Comparison of ENCODE assay signal across 27 mouse cellular contexts in genomic region chr19:23664083-23664482, GRCm38 (mm10). TPM values are rescaled to one million over a fixed set of nuclear protein-coding genes. Genes with fewer than 3 reads are reported as not detected.
A peak's percentile ranks its signal among the peaks of the same experiment; 100 is the strongest.
DNase-seq lines count a peak whose midpoint lies in the region; ATAC-seq and TF ChIP-seq lines count a peak whose summit lies in the region.
"Had no signal": no experiment of that assay in that cellular context is flagged by ENCODE, and none has a peak within 500 bp of the region (broad histone marks: within the 10 kb centered on the region; RNA-seq: fewer than 3 reads in every experiment).

No protein-coding gene starts in this region.

- H3K4me2 ChIP-seq in stomach, postnatal 0 days (replicated peaks; ENCODE audit: low read depth), result no peak overlapping the region
- H3K4me2 ChIP-seq in midbrain, embryonic 14.5 days (ENCODE audit: low read length), result no peak overlapping the region
- no peak overlapping the region for H3K4me2 ChIP-seq in midbrain, embryonic 15.5 days

- ATAC-seq in granulocyte monocyte progenitor cell, adult 5-6 weeks (replicated peaks; ENCODE audit: poor library complexity, severe bottlenecking), result peak; percentile 63; the same call in 1 of the 2 replicates
- peak; percentile 68 for ATAC-seq in megakaryocyte progenitor cell, adult 5-6 weeks (replicated peaks; ENCODE audit: poor library complexity)
- ATAC-seq in stomach, postnatal 0 days (ENCODE audit: low FRiP score, low TSS enrichment), result no peak
- no peak for ATAC-seq in midbrain, embryonic 14.5 days (ENCODE audit: low FRiP score, low TSS enrichment)
- no peak for ATAC-seq in midbrain, embryonic 15.5 days (replicated peaks)
- ATAC-seq: activated CD4-positive, CD25-positive, alpha-beta regulatory T cell, adult 4 months; CD4-positive, CD25-positive, alpha-beta regulatory T cell, adult 4 months; Patski had no signal

- no peaks in the 10 kb centered on the region for H3K9me3 ChIP-seq in stomach, postnatal 0 days (ENCODE audit: control insufficient read depth, low read length)
- H3K9me3 ChIP-seq in midbrain, embryonic 14.5 days (ENCODE audit: control insufficient read depth, low read length), result no peaks in the 10 kb centered on the region
- H3K9me3 ChIP-seq in midbrain, embryonic 15.5 days, result no peaks in the 10 kb centered on the region
- H3K9me3 ChIP-seq: G1E had no signal

- no peak overlapping the region for H3K4me3 ChIP-seq in stomach, postnatal 0 days (ENCODE audit: low read depth, low read length)
- H3K4me3 ChIP-seq in midbrain, embryonic 14.5 days (replicated peaks; ENCODE audit: low read depth, low read length), result no peak overlapping the region
- no peak overlapping the region for H3K4me3 ChIP-seq in midbrain, embryonic 15.5 days

- no peak overlapping the region for H3K9ac ChIP-seq in stomach, postnatal 0 days (ENCODE audit: low read length)
- H3K9ac ChIP-seq in midbrain, embryonic 14.5 days (replicated peaks; ENCODE audit: low read length), result no peak overlapping the region
- no peak overlapping the region for H3K9ac ChIP-seq in midbrain, embryonic 15.5 days

- H3K4me1 ChIP-seq in stomach, postnatal 0 days (replicated peaks; ENCODE audit: control insufficient read depth, insufficient read depth), result no peaks in the 10 kb centered on the region
- no peaks in the 10 kb centered on the region for H3K4me1 ChIP-seq in midbrain, embryonic 14.5 days (ENCODE audit: control insufficient read depth, insufficient read depth, low read length)
- H3K4me1 ChIP-seq in midbrain, embryonic 15.5 days, result no peaks in the 10 kb centered on the region

- WGBS in stomach, postnatal 0 days, result 81% methylated on average over 7 of the region's 7 CpGs
- WGBS in midbrain, embryonic 14.5 days, result 92% methylated on average over 7 of the region's 7 CpGs
- 96% methylated on average over 7 of the region's 7 CpGs for WGBS in midbrain, embryonic 15.5 days

- H3K36me3 ChIP-seq in stomach, postnatal 0 days (ENCODE audit: control insufficient read depth, insufficient read depth, low read length), result no peaks in the 10 kb centered on the region
- no peaks in the 10 kb centered on the region for H3K36me3 ChIP-seq in midbrain, embryonic 14.5 days (ENCODE audit: control insufficient read depth, insufficient read depth, low read length)
- H3K36me3 ChIP-seq in midbrain, embryonic 15.5 days (replicated peaks), result no peaks in the 10 kb centered on the region
- H3K36me3 ChIP-seq: G1E had no signal

- no peak for TF ChIP-seq EP300 in stomach, postnatal 0 days (optimal IDR thresholded peaks at IDR 0.05)

- H3K27me3 ChIP-seq in stomach, postnatal 0 days (ENCODE audit: control insufficient read depth, insufficient read depth, low read length), result no peaks in the 10 kb centered on the region
- no peaks in the 10 kb centered on the region for H3K27me3 ChIP-seq in midbrain, embryonic 14.5 days (ENCODE audit: control insufficient read depth, insufficient read depth, low read length)
- no peaks in the 10 kb centered on the region for H3K27me3 ChIP-seq in midbrain, embryonic 15.5 days (replicated peaks)
- H3K27me3 ChIP-seq: CH12.LX had no signal

- peak; percentile 10 for DNase-seq in 416B (ENCODE audit: low read depth)
- no peak for DNase-seq in stomach, postnatal 0 days (ENCODE audit: low spot score)
- no peak for DNase-seq in midbrain, embryonic 14.5 days
- DNase-seq: adrenal gland, adult 2 months; adrenal gland, adult 8-10 months; adrenal gland, postnatal 10 days; adrenal gland, postnatal 14 days; adrenal gland, postnatal 25 days; adrenal gland, postnatal 36 days; B cell, adult 2 months; cerebellum, adult 11 months; cerebellum, adult 11-12 months; cerebellum, adult 18-20 months; cerebellum, adult 2 months had no signal

- H3K27ac ChIP-seq in stomach, postnatal 0 days (replicated peaks), result no peak overlapping the region
- no peak overlapping the region for H3K27ac ChIP-seq in midbrain, embryonic 14.5 days (replicated peaks; ENCODE audit: low read depth, low read length)
- H3K27ac ChIP-seq in midbrain, embryonic 15.5 days, result no peak overlapping the region

- TF ChIP-seq CTCF in stomach, postnatal 0 days (IDR thresholded peaks at IDR 0.05; ENCODE audit: low read depth), result no peak

RNA-seq across cellular contexts. Expression of gene 1700028P14Rik, which starts 11.5 kb away (rescaled TPM):
- total RNA-seq in granulocyte monocyte progenitor cell, adult 5-6 weeks (2014; fragmentation: Nextera tagmentation), result not detected in 2 replicates
- total RNA-seq in granulocyte monocyte progenitor cell, adult 5-6 weeks (2017), result not detected in 2 replicates
- total RNA-seq in megakaryocyte progenitor cell, adult 5-6 weeks (2015), result not detected in 2 replicates
- total RNA-seq in megakaryocyte progenitor cell, adult 5-6 weeks (2017), result not detected in 2 replicates
- not detected in 2 replicates for polyA plus RNA-seq in stomach, postnatal 0 days (2015; fragmentation: Nextera tagmentation; extraction: Ambion mirVana)
- 0.67 and 1.9 TPM in 2 replicates for polyA plus RNA-seq in midbrain, embryonic 14.5 days (2014; fragmentation: Nextera tagmentation; extraction: Ambion mirVana)
- 2.1 and 2.4 TPM in 2 replicates for polyA plus RNA-seq in midbrain, embryonic 15.5 days (2015; fragmentation: Nextera tagmentation; extraction: Ambion mirVana)
- total RNA-seq: adrenal gland, adult 18-20 months; adrenal gland, adult 2 months; adrenal gland, postnatal 10 days; adrenal gland, postnatal 14 days; adrenal gland, postnatal 4 days; CH12.LX; ES-E14; G1E; MEL had no signal
- polyA plus RNA-seq: activated CD4-positive, CD25-positive, alpha-beta regulatory T cell, adult 4 months; adrenal gland, adult 2 months; C2C12; CD4-positive, CD25-positive, alpha-beta regulatory T cell, adult 4 months; G1E; Patski had no signal

RNA-seq across cellular contexts. Expression of gene Ptar1, which starts 23.1 kb away (rescaled TPM):
- total RNA-seq in granulocyte monocyte progenitor cell, adult 5-6 weeks (2014; fragmentation: Nextera tagmentation), result 7.0 and 12.3 TPM in 2 replicates
- 13.3 and 14.9 TPM in 2 replicates for total RNA-seq in granulocyte monocyte progenitor cell, adult 5-6 weeks (2017)
- 11.6 and 15.5 TPM in 2 replicates for total RNA-seq in megakaryocyte progenitor cell, adult 5-6 weeks (2015)
- total RNA-seq in megakaryocyte progenitor cell, adult 5-6 weeks (2017), result 11.0 and 13.6 TPM in 2 replicates
- 2.7 and 3.4 TPM in 2 replicates for polyA plus RNA-seq in stomach, postnatal 0 days (2015; fragmentation: Nextera tagmentation; extraction: Ambion mirVana)
- 10.5 and 15.3 TPM in 2 replicates for polyA plus RNA-seq in midbrain, embryonic 14.5 days (2014; fragmentation: Nextera tagmentation; extraction: Ambion mirVana)
- 3.9 and 4.1 TPM in 2 replicates for polyA plus RNA-seq in midbrain, embryonic 15.5 days (2015; fragmentation: Nextera tagmentation; extraction: Ambion mirVana)

Comparison
In these comparisons a context has a peak if more than half of its experiments do, and no peak if none do; other contexts are left out.
1. ATAC-seq: peak in granulocyte monocyte progenitor cell, adult 5-6 weeks (single experiment) and megakaryocyte progenitor cell, adult 5-6 weeks (single experiment); none in stomach, postnatal 0 days (single experiment), midbrain, embryonic 14.5 days (single experiment) and midbrain, embryonic 15.5 days (single experiment).